Mouse (Mus musculus) olfactory bulb, adult 2 months (tissue): ENCODE data around the gene Rfc5. TPM values are rescaled to one million over a fixed set of nuclear protein-coding genes. Genes with fewer than 3 reads are reported as not detected.
"Not testable (repeated sequence)": the region's sequence is repeated elsewhere in the genome, so short reads cannot be mapped to it uniquely, and the experiment has no call there.

Experiments used
- H3K27ac ChIP-seq: fragments of 200-500 bp; 2 replicates; pipeline ENCODE4 v1.5.1; 2012; ENCODE audit warnings: low read depth, low read length; ENCODE audit not compliant: insufficient read depth
- H3K4me1 ChIP-seq: fragments of 200-500 bp; 2 replicates; pipeline ENCODE4 v1.6.1; 2012; ENCODE audit warnings: low read length; ENCODE audit not compliant: control insufficient read depth, insufficient read depth
- H3K4me3 ChIP-seq: fragments of 200-500 bp; 2 replicates; pipeline ENCODE4 v1.5.1; 2012; ENCODE audit warnings: mild to moderate bottlenecking, low read depth, low read length, moderate library complexity; ENCODE audit not compliant: insufficient read depth
- CTCF ChIP-seq: fragments of 200-500 bp; IDR thresholded peaks from 2 replicates; pipeline ENCODE4 v1.5.1; 2012; ENCODE audit warnings: low read depth, mild to moderate bottlenecking, low read length, moderate library complexity; ENCODE audit not compliant: insufficient read depth
- POLR2A ChIP-seq: fragments of 200-500 bp; IDR thresholded peaks from 2 replicates; pipeline ENCODE4 v1.6.1; 2012; ENCODE audit warnings: mild to moderate bottlenecking, low read depth, low read length, moderate library complexity; ENCODE audit not compliant: insufficient read depth
- WGBS: fragments of 180-500 bp; shearing (Covaris S2); methylation state at CpG from one replicate; pipeline ENCODE4 v1.1.7; 2018; 5-methylcytosine and 5-hydroxymethylcytosine counted together
- polyA plus RNA-seq: library from polyadenylated mRNA; stranded (reverse); fragments of >200 nt; gene quantifications from 2 replicates; pipeline ENCODE4 v1.2.4, GENCODE M21; 2012; ENCODE audit warnings: low replicate concordance; ENCODE audit not compliant: missing spikeins, insufficient read depth, insufficient read length

Rfc5 gene
- polyA plus RNA-seq = not detected in 2 replicates

DNA sequence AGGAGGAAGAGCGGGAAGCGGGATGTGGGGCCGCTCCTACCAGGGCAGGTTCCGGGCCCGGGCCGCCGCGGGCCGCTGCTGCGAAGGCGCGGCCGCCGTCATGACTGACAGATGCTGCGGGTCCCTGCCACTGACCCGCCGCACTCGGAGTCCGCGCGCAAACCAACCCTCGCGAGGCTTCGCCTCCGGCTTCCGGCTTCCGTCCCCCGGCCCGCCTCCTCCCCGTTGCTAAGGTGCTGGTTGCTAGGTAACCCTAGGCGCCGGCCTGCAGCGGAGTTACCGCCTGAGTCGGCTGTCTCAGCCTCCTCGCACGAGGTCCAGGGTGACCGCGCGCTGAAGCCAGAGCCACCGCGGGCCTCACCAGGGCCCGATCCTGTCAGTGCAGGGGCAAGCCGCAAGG lies at the start of gene Rfc5:
Gene Rfc5 (minus strand): TSS at position 171 of the 400 bp plus-strand sequence.
- H3K4me3 ChIP-seq = peak within 1 kb of the TSS; percentile 59
- TF ChIP-seq CTCF = no peak
- TF ChIP-seq POLR2A = peak; percentile 54
- H3K4me1 ChIP-seq = peaks cover 3% of the 10 kb centered on the region; the same call in 1 of the 2 replicates
- under 1% methylated on average over 44 of the region's 44 CpGs for WGBS
- H3K27ac ChIP-seq = no peak within 1 kb of the TSS

DNA sequence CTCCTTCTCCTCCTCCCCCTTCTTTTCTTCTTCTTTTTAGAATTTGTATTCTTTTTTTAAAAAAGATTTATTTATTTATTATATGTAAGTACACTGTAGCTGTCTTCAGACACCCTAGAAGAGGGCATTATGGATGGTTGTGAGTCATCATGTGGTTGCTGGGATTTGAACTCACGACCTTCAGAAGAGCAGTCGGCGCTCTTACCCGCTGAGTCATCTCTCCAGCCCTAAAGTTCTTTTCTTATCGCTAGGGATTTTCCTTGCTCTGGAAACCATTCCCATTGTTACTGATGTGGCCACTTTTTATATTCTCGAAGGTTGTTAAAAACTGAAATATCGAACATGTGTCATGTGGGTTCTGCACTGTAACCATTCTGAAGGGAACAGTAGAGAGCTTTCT lies 44.7 kb upstream of the Rfc5 start:
- not testable (repeated sequence) for H3K4me3 ChIP-seq, H3K4me1 ChIP-seq, H3K27ac ChIP-seq
- 85% methylated on average over 7 of the region's 7 CpGs for WGBS

DNA sequence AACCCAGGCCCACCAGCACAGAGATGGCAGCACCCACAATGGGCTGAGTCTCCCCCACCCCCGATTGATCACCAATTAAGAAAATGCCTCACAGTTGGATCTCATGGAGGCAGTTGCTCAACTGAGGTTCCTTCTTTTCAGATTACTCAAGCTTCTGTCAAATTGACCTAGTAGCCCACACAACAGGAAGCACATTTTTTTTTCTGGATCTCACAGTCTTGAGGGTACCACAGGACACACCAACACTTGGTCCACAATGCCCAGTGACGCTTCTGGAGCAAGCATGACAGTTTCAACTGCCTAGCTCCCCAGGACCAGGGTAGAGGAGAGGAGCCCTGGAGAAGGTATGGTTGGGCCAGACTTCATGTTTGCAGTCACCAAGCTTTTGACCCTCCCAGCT lies 28.6 kb upstream of the Rfc5 start:
- peaks cover 11% of the 10 kb centered on the region for H3K4me1 ChIP-seq
- TF ChIP-seq POLR2A = no peak
- TF ChIP-seq CTCF = no peak
- 78% methylated on average over 2 of the region's 2 CpGs for WGBS
- H3K4me3 ChIP-seq = no peak overlapping the region
- no peak overlapping the region for H3K27ac ChIP-seq

DNA sequence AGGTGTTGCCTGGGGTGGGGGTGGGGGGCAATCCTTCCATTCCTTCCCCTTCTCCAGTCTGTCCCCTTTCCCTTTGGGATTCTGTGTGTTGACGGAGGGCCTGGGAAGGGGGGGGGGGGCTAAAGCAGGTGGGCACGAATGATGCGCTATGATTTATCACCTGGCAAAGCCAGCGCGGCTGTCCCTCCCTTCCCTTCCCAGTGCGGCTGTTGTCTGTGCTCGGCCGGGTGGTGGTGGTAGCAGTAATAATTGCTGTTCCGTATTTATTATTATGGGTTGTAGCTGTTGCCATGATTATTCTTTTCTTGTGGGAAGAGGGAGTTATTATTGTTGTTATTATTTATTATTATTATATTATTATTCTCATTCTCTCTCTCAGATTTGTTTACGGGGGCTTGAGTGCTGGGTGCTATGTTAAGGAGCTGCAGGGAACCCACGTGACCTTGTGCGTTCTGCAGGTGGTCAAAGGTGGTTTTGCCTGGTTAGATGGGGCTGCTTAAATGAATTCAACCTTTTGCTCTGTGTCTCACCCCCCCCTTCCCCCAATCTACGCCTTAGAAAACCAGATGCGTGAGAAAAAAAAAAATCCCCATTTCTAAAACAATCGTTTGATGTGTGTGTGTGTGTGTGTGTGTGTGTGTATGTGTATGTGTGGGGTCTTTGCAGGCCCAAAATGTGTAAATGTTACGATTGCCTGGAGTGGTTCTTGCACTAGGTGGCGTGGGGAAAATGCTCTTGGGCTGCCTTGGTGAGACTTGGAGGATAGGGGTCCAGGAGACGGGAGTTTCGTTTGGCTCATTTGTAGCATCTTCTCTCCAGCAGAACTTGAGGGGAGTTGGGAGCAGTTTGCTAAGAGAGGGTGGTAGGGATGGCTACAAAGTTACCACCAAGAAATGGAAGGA lies 26.4 kb upstream of the Rfc5 start:
- 7% methylated on average over 19 of the region's 19 CpGs for WGBS
- Histone ChIP-seq H3K27ac (peak overlapping the region; percentile 41; the same call in 1 of the 2 replicates), H3K4me1 (peaks cover 9% of the 10 kb centered on the region), H3K4me3 (peak overlapping the region; percentile 80)
- TF ChIP-seq CTCF (no peak), POLR2A (no peak)

DNA sequence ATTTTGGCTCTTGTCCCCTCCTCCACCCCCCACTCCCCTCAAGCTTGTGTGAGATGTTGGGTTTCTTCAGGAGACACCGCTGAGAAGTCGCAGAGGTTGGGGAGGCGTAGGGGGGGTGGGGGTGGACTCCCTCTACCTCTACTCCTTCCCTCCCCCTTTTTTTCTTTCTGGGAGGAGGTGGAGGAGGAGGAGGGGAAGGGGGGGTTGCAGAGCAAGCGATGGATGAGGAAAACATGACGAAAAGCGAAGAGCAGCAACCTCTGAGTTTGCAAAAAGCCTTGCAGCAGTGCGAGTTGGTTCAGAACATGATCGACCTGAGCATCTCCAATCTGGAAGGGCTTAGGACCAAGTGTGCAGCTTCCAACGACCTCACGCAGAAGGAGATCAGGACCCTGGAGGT lies 25.8 kb upstream of the Rfc5 start:
- 1% methylated on average over 10 of the region's 10 CpGs for WGBS
- no peak for TF ChIP-seq POLR2A
- TF ChIP-seq CTCF = no peak
- peaks cover 9% of the 10 kb centered on the region for H3K4me1 ChIP-seq
- peak overlapping the region; percentile 80 for H3K4me3 ChIP-seq
- H3K27ac ChIP-seq = peak overlapping the region; percentile 86

DNA sequence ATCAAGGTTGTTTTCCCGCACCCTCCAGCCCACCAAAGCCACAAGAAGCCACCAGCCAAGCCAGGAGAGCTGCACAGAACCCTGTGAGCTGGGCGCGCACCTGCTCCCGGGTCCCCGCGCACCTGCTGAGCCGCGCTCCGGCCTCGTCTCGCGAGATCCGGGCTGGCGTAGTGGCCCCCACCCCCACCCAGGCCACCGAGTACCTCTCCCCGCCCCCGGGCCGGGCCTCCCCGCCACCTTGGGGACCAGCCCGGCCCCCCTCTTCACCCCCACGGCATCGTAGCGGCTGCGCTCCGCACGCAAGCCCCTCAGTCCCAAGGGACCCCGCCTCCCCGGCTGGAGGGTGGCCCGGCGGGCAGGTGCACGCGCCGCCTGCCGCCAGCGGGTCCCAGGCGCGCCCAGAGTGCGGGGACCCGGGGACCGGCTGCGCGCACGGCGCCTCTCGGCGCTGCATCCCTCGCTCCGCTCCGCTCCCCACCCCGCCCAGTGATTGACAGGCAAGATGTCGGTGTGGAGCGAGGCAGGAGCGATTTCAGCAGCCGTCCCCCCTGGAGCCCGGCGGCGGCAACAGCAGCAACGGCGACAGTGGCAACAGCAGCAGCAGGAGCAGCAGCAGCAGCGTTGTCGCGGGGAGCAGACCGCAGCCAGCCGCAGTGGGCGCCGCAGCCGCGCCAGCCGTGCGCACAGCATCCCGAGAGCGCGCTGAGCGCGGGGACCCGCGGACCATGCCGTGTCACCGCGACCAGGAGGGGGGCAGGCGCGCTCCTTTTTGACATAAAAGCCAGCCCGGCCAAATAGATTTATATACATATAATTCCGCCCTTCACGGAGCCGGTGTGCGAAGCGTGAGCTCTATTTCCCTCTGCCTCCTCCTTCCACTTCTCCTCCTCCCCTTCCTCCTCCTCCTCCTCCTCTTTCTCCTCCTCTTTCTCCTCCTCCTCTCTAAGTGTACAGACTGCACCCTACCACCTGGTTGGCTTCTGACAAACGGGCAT lies 25.0 kb upstream of the Rfc5 start, which contains the start of gene Ksr2:
Gene Ksr2 (plus strand): TSS at position 494 of the 995 bp plus-strand sequence.
- WGBS = under 1% methylated on average over 83 of the region's 89 CpGs
- TF ChIP-seq CTCF (no peak), POLR2A (peak; percentile 51; the same call in 1 of the 2 replicates)
- peak within 1 kb of the TSS; percentile 86 for H3K27ac ChIP-seq
- H3K4me1 ChIP-seq = peaks cover 9% of the 10 kb centered on the region
- H3K4me3 ChIP-seq = peak within 1 kb of the TSS; percentile 80

DNA sequence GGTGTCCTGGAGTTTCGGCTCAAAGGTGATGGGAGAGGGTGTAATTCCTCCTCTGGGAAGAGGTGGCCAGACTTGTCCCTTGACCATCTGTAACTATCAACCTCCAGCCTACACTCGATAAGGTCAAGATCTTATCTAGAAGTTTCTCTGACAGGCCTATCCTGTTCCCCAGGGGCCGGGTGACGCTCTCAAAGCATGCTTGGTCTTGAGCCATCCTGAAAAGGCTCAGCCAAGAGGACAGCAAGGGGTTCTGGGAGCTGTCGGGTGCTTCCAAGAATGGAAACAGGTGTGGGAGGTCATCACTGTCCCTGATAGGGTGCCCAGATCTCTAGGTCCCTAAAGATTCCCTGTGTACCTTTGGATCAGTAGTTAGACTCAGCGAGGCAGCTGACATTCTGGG lies 20.5 kb upstream of the Rfc5 start:
- no peak overlapping the region for H3K27ac ChIP-seq
- H3K4me1 ChIP-seq = no peaks in the 10 kb centered on the region
- no peak for TF ChIP-seq POLR2A
- TF ChIP-seq CTCF = no peak
- no peak overlapping the region for H3K4me3 ChIP-seq
- WGBS = 82% methylated on average over 6 of the region's 6 CpGs

DNA sequence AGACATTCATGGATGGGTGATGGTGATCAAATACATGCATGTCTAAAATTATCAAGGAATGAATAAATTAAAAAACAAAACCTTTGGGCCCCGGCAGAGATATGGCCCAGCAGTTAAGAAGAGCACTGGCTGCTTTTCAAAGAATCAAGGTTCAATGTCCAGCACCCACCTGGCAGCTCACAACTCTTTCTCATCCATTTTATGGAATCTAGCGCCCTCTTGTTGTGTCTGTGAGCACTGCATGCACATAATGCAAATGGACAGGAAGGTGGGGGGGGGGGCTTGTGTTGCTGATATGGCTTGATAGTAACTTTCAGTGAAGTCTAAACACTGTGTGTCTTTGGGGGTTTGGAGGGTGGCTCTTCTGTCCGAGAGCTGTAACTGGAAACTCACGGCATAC lies 19.4 kb upstream of the Rfc5 start:
- no peak overlapping the region for H3K4me3 ChIP-seq
- TF ChIP-seq CTCF = no peak
- no peak for TF ChIP-seq POLR2A
- no peak overlapping the region for H3K27ac ChIP-seq
- 71% methylated on average over 4 of the region's 4 CpGs for WGBS
- no peaks in the 10 kb centered on the region for H3K4me1 ChIP-seq

DNA sequence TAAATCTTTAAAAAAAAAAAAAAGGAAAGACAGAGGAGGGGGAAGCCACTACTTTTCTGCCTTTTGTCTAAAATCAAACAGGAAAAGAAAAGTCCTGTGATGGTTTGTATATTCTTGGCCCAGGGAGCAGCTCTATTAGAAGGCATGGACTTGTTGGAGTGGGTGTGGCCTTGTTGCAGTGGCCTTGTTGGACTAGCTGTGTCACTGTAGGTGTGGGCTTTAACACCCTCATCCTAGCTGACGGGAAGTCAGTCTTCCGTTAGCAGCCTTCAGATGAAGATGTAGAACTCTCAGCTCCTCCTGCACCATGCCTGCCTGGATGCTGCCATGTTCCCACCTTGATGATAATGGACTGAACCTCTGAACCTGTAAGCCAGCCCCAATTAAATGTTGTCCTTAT lies 15.8 kb upstream of the Rfc5 start:
- not testable (repeated sequence) for H3K27ac ChIP-seq, H3K4me3 ChIP-seq, H3K4me1 ChIP-seq
- 98% methylated on average over 2 of the region's 2 CpGs for WGBS
